Mouse (Mus musculus) embryonic facial prominence, embryonic 11.5 days (tissue): ENCODE results near the gene Lrrc39. TPM values are rescaled to one million over a fixed set of nuclear protein-coding genes. Genes with fewer than 3 reads are reported as not detected.
"Not testable (repeated sequence)": the region's sequence is repeated elsewhere in the genome, so short reads cannot be mapped to it uniquely, and the experiment has no call there.

Experiments used
- ATAC-seq: fragments of 200-750 bp; cut with Nextera tagmentation; replicated peaks from 2 replicates; pipeline ENCODE4 v1.8.0; 2017; ENCODE audit warnings: low read depth; ENCODE audit not compliant: insufficient number of reproducible peaks, low FRiP score, low TSS enrichment
- DNase-seq: peaks from one replicate; pipeline ENCODE4 v3.0.0-alpha.2; 2015; ENCODE audit warnings: low spot score
- H3K27ac ChIP-seq: fragments of 300-500 bp; sonication (generic); replicated peaks from 2 replicates; pipeline ENCODE4 v1.5.1; 2014; ENCODE audit warnings: mild to moderate bottlenecking, low read depth, low read length, control low read depth
- H3K27me3 ChIP-seq: fragments of 300-500 bp; sonication (generic); 2 replicates; pipeline ENCODE4 v1.6.1; 2014; ENCODE audit warnings: mild to moderate bottlenecking, low read length, moderate library complexity, mixed read lengths; ENCODE audit not compliant: control insufficient read depth, insufficient read depth
- H3K36me3 ChIP-seq: fragments of 300-500 bp; sonication (generic); replicated peaks from 2 replicates; pipeline ENCODE4 v1.6.1; 2014; ENCODE audit warnings: low read depth, mild to moderate bottlenecking, low read length, moderate library complexity, mixed read lengths; ENCODE audit not compliant: control insufficient read depth, insufficient read depth
- H3K4me1 ChIP-seq: fragments of 300-500 bp; sonication (generic); 2 replicates; pipeline ENCODE4 v1.6.1; 2014; ENCODE audit warnings: low read length, mixed read lengths; ENCODE audit not compliant: control insufficient read depth, insufficient read depth
- H3K4me2 ChIP-seq: fragments of 300-500 bp; sonication (generic); 2 replicates; pipeline ENCODE4 v1.6.1; 2014; ENCODE audit warnings: low read depth, mild to moderate bottlenecking, control low read depth, low read length, moderate library complexity
- H3K4me3 ChIP-seq: fragments of 300-500 bp; sonication (generic); 2 replicates; pipeline ENCODE4 v1.5.1; 2014; ENCODE audit warnings: low read depth, low read length, control low read depth
- H3K9ac ChIP-seq: fragments of 300-500 bp; sonication (generic); replicated peaks from 2 replicates; pipeline ENCODE4 v1.6.1; 2014; ENCODE audit warnings: mild to moderate bottlenecking, control low read depth, low read length
- H3K9me3 ChIP-seq: fragments of 300-500 bp; sonication (generic); replicated peaks from 2 replicates; pipeline ENCODE4 v1.6.1; 2016; ENCODE audit warnings: mild to moderate bottlenecking, low read length, inconsistent platforms, mixed read lengths; ENCODE audit not compliant: control insufficient read depth
- WGBS: fragments of 180-500 bp; shearing (Covaris S2); extraction: QIAGEN DNeasy Blood & Tissue Kit; methylation state at CpG from one replicate; pipeline ENCODE4 v1.1.7; 2014; 5-methylcytosine and 5-hydroxymethylcytosine counted together
- polyA plus RNA-seq: library from polyadenylated mRNA; unstranded; fragments of >200 nt; fragmentation: Nextera tagmentation; extraction: Ambion mirVana; gene quantifications from 2 replicates; pipeline ENCODE4 v1.2.1, GENCODE M21; 2014

The Lrrc39 gene
- polyA plus RNA-seq, 1 experiment from 2014 or later = 0.84 TPM

- ATAC-seq = no peak
- Histone ChIP-seq H3K36me3 (no peaks in the 10 kb centered on the region; the same call in 1 of the 2 replicates), H3K27me3 (no peaks in the 10 kb centered on the region)
These were observed 15.3 kb upstream of the Lrrc39 start for GRCm38 (mm10) chr3:116547430-116547829.

GRCm38 (mm10) chr3:116551362-116551761, 11.4 kb upstream of the Lrrc39 start:
- H3K9ac ChIP-seq = no peak overlapping the region
- 95% methylated on average over 5 of the region's 5 CpGs for WGBS
- no peak overlapping the region for H3K27ac ChIP-seq
- DNase-seq (no peak), ATAC-seq (no peak)
- H3K36me3 ChIP-seq = no peaks in the 10 kb centered on the region; the same call in 1 of the 2 replicates
- H3K9me3 ChIP-seq = no peaks in the 10 kb centered on the region
- H3K4me1 ChIP-seq = no peaks in the 10 kb centered on the region
- no peaks in the 10 kb centered on the region for H3K27me3 ChIP-seq
- no peak overlapping the region for H3K4me2 ChIP-seq
- H3K4me3 ChIP-seq = no peak overlapping the region

More at GRCm38 (mm10) chr3:116547430-116547829, 15.3 kb upstream of the Lrrc39 start:
- Histone ChIP-seq H3K4me1 (no peaks in the 10 kb centered on the region), H3K4me3 (no peak overlapping the region), H3K9ac (no peak overlapping the region), H3K4me2 (no peak overlapping the region), H3K27ac (no peak overlapping the region), H3K9me3 (no peaks in the 10 kb centered on the region)
- 93% methylated on average over 5 of the region's 5 CpGs for WGBS
- no peak for DNase-seq

GRCm38 (mm10) chr3:116561315-116561714, 1.5 kb upstream of the Lrrc39 start:
- H3K27ac ChIP-seq, H3K36me3 ChIP-seq, H3K4me3 ChIP-seq, DNase-seq, H3K4me1 ChIP-seq, H3K9ac ChIP-seq, H3K4me2 ChIP-seq, H3K9me3 ChIP-seq, H3K27me3 ChIP-seq, ATAC-seq: not testable (repeated sequence)
- WGBS = 92% methylated on average over 13 of the region's 14 CpGs

- DNase-seq = no peak
- H3K4me3 ChIP-seq = no peak overlapping the region
- H3K4me1 ChIP-seq = no peaks in the 10 kb centered on the region
- H3K27ac ChIP-seq = no peak overlapping the region
- no peaks in the 10 kb centered on the region for H3K36me3 ChIP-seq
- WGBS = 77% methylated on average over 7 of the region's 7 CpGs
- no peaks in the 10 kb centered on the region for H3K27me3 ChIP-seq
- H3K4me2 ChIP-seq = no peak overlapping the region
- no peaks in the 10 kb centered on the region for H3K9me3 ChIP-seq
- ATAC-seq = no peak
- H3K9ac ChIP-seq = no peak overlapping the region
These were observed 321 bp downstream of the Lrrc39 start for GRCm38 (mm10) chr3:116563095-116563492.

GRCm38 (mm10) chr3:116570628-116571027, 7.9 kb downstream of the Lrrc39 start:
- H3K4me3 ChIP-seq = no peak overlapping the region
- H3K4me2 ChIP-seq = no peak overlapping the region
- H3K4me1 ChIP-seq = no peaks in the 10 kb centered on the region
- H3K36me3 ChIP-seq = no peaks in the 10 kb centered on the region
- no peaks in the 10 kb centered on the region for H3K9me3 ChIP-seq
- 82% methylated on average over 2 of the region's 2 CpGs for WGBS
- H3K27me3 ChIP-seq = no peaks in the 10 kb centered on the region
- H3K9ac ChIP-seq = no peak overlapping the region
- H3K27ac ChIP-seq = no peak overlapping the region
- DNase-seq (no peak), ATAC-seq (no peak)

GRCm38 (mm10) chr3:116577286-116577685, 14.5 kb downstream of the Lrrc39 start:
- Histone ChIP-seq H3K4me3 (no peak overlapping the region), H3K27ac (no peak overlapping the region), H3K9ac (no peak overlapping the region), H3K4me1 (no peaks in the 10 kb centered on the region), H3K9me3 (no peaks in the 10 kb centered on the region), H3K36me3 (peaks cover 1% of the 10 kb centered on the region; the same call in 1 of the 2 replicates), H3K4me2 (no peak overlapping the region), H3K27me3 (no peaks in the 10 kb centered on the region)
- WGBS = 69% methylated on average over 3 of the region's 3 CpGs
- DNase-seq = no peak
- ATAC-seq = no peak

GRCm38 (mm10) chr3:116582201-116582600, 19.4 kb downstream of the Lrrc39 start:
- Histone ChIP-seq H3K36me3 (peaks cover 2% of the 10 kb centered on the region; the same call in 1 of the 2 replicates), H3K27me3 (no peaks in the 10 kb centered on the region), H3K9me3 (no peaks in the 10 kb centered on the region), H3K4me3 (no peak overlapping the region), H3K4me2 (no peak overlapping the region), H3K27ac (no peak overlapping the region), H3K9ac (no peak overlapping the region), H3K4me1 (no peaks in the 10 kb centered on the region)
- WGBS = 94% methylated on average over 9 of the region's 9 CpGs
- ATAC-seq = no peak
- DNase-seq = no peak

- peaks cover 2% of the 10 kb centered on the region for H3K36me3 ChIP-seq
- 3% methylated on average over 22 of the region's 22 CpGs for WGBS
- H3K4me3 ChIP-seq = peak overlapping the region; percentile 79
- peak overlapping the region; percentile 75 for H3K9ac ChIP-seq
- H3K9me3 ChIP-seq = no peaks in the 10 kb centered on the region
- peak overlapping the region; percentile 48 for H3K27ac ChIP-seq
- H3K4me1 ChIP-seq = no peaks in the 10 kb centered on the region
- peak overlapping the region; percentile 36 for H3K4me2 ChIP-seq
- ATAC-seq (peak; percentile 82), DNase-seq (peak; percentile 59)
- H3K27me3 ChIP-seq = no peaks in the 10 kb centered on the region
These were observed 31.4 kb downstream of the Lrrc39 start for GRCm38 (mm10) chr3:116594076-116594727.
